Mouse (Mus musculus): Measurements from ENCODE around the gene Trnt1. TPM values are rescaled to one million over a fixed set of nuclear protein-coding genes. Genes with fewer than 3 reads are reported as not detected.

Gene Trnt1
- total RNA-seq, 2 experiments from 2014 or later: 29.1 to 32.6 TPM

- intact Hi-C loops (cut with DNase I): loop anchor here (1.0 kb wide), 1 partner anchor 31 kb away; the partner anchor contains the start of gene Crbn
- DNase-seq: no peak
Observed at GRCm38 (mm10) chr6:106769290-106769866, 458 bp downstream of the Trnt1 start.

GRCm38 (mm10) chr6:106770046-106770445, 1.1 kb downstream of the Trnt1 start:
- intact Hi-C loops (cut with DNase I): no loop called here
- DNase-seq: no peak

GRCm38 (mm10) chr6:106787138-106787537, 18.2 kb downstream of the Trnt1 start:
- intact Hi-C loops (cut with DNase I): no loop called here
- DNase-seq: no peak

GRCm38 (mm10) chr6:106791429-106791828, 22.5 kb downstream of the Trnt1 start:
- DNase-seq: no peak
- intact Hi-C loops (cut with DNase I): no loop called here

- DNase-seq: no peak
- intact Hi-C loops (cut with DNase I): no loop called here
Observed at GRCm38 (mm10) chr6:106792486-106792885, 23.6 kb downstream of the Trnt1 start.

- no peak for DNase-seq
- intact Hi-C loops (cut with DNase I): no loop called here
Observed at GRCm38 (mm10) chr6:106793088-106793487, 24.2 kb downstream of the Trnt1 start.

- no peak for DNase-seq
- intact Hi-C loops (cut with DNase I): no loop called here
Observed at GRCm38 (mm10) chr6:106793621-106794020, 24.7 kb downstream of the Trnt1 start.

- intact Hi-C loops (cut with DNase I): no loop called here
- no peak for DNase-seq
Observed at GRCm38 (mm10) chr6:106794094-106794814, 25.3 kb downstream of the Trnt1 start.

GRCm38 (mm10) chr6:106799333-106800226, 30.7 kb downstream of the Trnt1 start, which contains the start of gene Crbn:
Gene Crbn (minus strand): TSS chr6:106800077.
- peak; percentile 93 to 97 for DNase-seq
- intact Hi-C loops (cut with DNase I): loop anchor here (1.0 to 5.0 kb wide), 2 partner anchors 30 to 137 kb away; partner anchors contain the start of gene Trnt1

GRCm38 (mm10) chr6:106800227-106800557, 31.3 kb downstream of the Trnt1 start:
- intact Hi-C loops (cut with DNase I): loop anchor here (1.0 to 5.0 kb wide), 2 partner anchors 31 to 138 kb away; partner anchors contain the start of gene Trnt1
- DNase-seq: no peak

- no peak for DNase-seq
- intact Hi-C loops (cut with DNase I): loop anchor here (5.0 kb wide), 2 partner anchors 143 to 1252 kb away; no protein-coding TSS in a partner anchor
Observed at GRCm38 (mm10) chr6:106804904-106805303, 36.0 kb downstream of the Trnt1 start.

GRCm38 (mm10) chr6:106809161-106809560, 40.2 kb downstream of the Trnt1 start:
- DNase-seq: no peak
- intact Hi-C loops (cut with DNase I): loop anchor here (5.0 kb wide), 1 partner anchor 1248 kb away; no protein-coding TSS in a partner anchor

GRCm38 (mm10) chr6:106810686-106811085, 41.8 kb downstream of the Trnt1 start:
- intact Hi-C loops (cut with DNase I): no loop called here

GRCm38 (mm10) chr6:106819246-106819645, 50.3 kb downstream of the Trnt1 start:
- no peak for DNase-seq

More at GRCm38 (mm10) chr6:106810686-106811085, 41.8 kb downstream of the Trnt1 start:
- no peak for DNase-seq

GRCm38 (mm10) chr6:106819906-106820305, 51.0 kb downstream of the Trnt1 start:
- intact Hi-C loops (cut with DNase I): no loop called here
- DNase-seq: no peak

More at GRCm38 (mm10) chr6:106819246-106819645, 50.3 kb downstream of the Trnt1 start:
- intact Hi-C loops (cut with DNase I): no loop called here

- peak in 1 of 2 experiments; percentile 1 for DNase-seq
- intact Hi-C loops (cut with DNase I): no loop called here
Observed at GRCm38 (mm10) chr6:106820566-106820965, 51.6 kb downstream of the Trnt1 start.

- peak in 1 of 2 experiments; percentile 2 for DNase-seq
- intact Hi-C loops (cut with DNase I): no loop called here
Observed at GRCm38 (mm10) chr6:106822329-106822728, 53.4 kb downstream of the Trnt1 start.
